Mouse (Mus musculus): Measurements from ENCODE around the gene Nfkbib.

The Nfkbib gene

DNA sequence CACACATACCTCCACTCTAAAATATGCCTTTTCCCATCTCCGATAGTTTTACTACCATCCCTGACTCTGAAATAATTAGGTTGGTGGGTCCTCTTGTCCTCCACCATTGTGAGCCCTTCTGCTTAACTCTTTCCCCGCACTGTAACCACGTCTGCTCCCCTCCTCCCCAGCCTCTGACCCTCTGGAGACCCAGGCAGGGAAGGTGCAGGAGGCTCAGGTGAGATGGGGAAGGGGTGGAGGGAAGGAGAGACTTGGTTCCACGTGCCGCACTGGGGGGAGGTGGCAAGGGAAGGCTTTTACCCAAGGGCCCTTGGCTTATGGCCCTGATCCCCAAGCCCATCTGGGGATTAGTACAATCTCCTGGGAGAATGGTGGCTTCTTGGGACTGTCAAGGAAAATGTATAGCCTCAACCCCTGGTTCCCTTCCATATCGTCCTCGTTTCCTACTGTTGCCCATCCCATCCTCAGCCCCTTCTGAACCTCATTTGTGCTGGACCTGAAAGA lies at the start of gene Nfkbib:
Nfkbib (minus strand) TSS at position 51 of the 504 bp plus-strand sequence.
- DNase-seq = peak in 1 of 2 experiments; percentile 21

DNA sequence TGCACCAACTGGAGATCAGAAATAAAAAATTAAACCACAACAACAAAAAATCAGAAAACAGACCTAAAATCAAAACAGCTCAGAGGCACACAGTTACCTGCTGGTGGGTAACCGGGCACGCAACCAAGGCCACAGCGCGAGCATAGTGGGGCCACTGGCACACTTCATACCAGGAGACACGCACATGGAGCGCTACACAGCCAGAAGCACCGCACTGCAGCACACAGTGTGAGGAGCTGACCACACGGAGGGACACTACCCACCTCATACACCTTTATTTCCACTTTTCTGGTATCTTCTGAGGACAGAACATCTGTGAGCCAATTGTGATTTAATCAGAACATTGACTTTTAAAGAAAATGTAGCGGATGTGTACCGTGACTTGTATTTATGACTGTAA lies 49.6 kb upstream of the Nfkbib start:
- no peak for DNase-seq

DNA sequence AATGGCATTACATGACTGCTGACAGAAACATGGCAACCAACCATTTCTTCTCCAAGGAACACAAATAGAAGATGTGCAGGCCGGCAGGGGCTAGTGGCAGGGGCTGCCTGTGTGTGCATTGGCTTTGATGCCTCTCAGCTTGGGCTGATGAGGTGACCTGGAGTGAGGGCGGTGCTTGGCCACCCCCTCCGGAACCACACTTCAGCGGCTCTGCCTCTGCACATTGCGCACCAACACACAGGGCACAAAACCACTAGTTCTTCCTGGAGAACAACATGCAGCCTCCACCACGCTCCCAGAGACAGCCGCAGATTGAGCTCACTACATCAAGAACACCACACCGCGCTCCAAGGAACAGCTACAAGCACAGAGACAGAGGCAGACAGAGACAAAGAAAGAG lies 48.9 kb upstream of the Nfkbib start:
- DNase-seq = no peak

DNA sequence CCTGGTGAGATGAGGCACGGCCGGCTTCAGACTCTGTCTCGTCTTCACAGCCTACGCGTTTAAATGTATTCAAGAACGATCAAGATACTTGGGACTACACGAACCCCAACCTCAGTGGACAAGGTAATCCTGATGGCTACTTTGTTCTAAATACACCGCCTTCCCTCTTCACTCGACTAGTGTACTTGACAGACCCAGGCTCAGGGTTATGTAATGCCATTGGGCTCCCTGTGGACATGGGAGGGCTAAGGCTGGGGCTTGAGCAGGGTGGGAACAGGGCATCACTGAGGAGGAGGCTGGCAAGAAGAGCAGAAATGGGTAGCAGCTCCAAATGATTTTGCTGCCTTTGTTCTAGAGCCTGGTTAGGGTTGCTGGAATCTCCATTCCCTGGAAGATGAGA lies 47.9 kb upstream of the Nfkbib start:
- no peak for DNase-seq

DNA sequence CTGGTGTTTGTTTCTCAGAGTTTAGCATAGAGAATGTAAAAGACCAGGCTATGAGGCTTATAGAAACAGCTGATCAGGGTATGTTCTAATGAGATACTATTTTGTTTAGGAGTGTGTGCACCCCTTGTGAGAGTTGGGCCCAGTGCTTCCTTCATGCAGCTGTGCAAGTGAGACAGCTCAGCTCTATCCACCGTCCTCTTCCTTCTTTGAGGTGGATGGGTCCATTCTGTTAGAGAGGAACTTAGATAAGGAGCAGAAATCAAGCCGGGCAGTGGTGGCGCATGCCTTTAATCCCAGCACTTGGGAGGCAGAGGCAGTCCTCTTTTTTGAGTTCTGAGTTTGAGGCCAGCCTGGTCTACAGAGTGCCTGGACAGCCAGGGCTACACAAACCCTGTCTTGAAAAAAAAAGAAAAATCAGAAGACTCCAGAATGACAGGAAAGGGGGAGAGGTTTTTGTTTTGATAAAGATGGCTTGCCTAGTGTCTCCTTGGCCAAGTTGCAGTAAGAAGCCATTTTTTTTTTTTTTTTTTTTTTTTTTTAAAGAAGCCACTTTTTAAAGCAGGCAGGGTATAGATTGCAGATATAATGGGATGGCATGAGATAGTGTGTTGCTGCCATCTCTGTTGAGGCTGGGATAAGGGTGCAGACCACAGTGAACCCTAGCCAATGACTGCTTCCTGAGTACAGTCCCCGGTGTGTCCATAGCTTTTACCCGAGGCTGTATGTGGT lies 47.2 kb upstream of the Nfkbib start:
- DNase-seq = no peak

DNA sequence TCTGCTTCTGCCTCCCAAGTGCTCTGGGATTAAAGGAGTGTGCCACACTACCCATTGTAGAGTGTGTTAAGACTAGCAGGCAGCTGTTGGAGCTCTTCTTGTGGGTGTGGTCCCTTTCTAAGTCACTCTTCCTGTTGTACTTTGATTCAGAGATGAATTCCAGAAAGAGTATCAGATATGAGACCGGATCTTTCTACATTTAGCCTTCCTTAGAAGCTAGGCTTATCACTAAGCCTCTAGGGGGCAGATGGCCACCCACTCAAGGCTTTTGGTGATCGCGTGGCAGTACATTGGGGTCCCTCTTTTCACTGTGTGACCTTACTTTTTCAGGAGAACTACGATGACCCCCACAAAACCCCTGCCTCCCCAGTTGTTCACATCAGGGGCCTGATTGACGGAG lies 45.6 kb upstream of the Nfkbib start:
- no peak for DNase-seq

DNA sequence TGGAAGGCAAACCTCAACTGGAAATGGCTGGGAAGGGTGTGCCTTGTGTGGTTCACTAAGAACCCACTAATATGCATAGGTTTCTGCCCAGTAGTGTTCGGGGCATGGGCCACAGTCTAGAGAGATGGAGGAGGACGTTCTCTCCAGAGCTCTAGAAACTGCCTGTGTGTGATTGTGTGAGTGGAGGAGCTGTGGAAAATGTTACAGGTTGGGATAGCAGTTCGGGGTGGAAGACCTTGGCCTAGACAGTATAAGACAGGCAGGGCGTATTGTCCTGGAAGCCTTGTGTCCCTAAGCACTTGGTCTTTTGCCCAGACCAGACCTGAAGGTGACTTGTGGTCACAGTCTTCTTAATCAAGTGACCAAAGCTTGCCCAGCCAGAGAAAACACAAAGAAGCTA lies 45.1 kb upstream of the Nfkbib start:
- no peak for DNase-seq

DNA sequence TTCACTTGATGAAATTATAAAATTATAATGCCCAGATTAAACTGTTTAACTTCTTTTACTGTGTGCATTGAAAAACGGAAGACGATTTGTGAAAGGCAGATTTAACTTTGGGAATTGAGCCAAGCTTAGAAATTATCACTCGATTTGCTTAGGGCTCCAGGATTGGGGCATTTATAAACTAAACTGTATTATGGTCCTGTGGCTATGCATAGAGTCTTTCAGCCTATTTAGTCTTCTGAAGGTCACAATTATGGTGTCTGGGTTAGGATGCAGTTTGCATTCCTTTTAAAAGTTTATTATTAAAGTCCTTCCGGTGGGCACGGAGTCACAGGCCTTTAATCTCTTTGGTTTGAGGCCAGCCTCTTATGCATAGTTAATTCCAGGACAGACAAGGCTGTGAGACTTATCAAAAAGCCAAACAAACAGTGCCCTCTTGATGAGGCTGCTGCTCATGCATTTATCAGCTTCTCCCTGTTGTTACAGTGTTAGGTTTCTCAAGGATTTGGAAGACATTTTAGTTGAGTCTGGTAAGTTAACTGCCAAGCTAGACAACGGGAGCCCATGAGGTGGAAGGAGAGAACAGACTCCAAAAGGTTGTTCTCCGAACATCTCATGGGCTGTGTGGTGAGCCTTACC lies 44.4 kb upstream of the Nfkbib start:
- no peak for DNase-seq

DNA sequence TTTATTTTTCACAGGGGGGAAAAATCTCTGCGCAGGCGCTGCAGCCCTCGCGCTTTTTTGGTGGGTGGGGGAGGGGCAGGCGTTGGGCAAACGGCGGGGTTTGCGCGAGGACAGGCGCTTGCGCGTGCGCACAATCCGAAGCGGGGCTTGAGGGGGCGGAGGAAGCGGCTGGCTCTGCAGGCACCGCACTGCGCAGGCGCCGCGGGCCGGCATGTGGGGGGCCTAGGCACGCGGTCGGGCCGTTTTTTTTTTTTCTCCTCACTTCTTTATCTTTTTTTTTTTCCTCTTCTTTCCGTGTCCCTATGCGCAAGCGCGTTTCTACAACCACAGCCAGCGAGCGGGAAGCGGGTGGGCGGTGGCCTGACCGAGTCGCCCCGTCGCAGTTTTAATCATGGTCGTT lies 43.9 kb upstream of the Nfkbib start:
- DNase-seq = peak; percentile 96 to 97

DNA sequence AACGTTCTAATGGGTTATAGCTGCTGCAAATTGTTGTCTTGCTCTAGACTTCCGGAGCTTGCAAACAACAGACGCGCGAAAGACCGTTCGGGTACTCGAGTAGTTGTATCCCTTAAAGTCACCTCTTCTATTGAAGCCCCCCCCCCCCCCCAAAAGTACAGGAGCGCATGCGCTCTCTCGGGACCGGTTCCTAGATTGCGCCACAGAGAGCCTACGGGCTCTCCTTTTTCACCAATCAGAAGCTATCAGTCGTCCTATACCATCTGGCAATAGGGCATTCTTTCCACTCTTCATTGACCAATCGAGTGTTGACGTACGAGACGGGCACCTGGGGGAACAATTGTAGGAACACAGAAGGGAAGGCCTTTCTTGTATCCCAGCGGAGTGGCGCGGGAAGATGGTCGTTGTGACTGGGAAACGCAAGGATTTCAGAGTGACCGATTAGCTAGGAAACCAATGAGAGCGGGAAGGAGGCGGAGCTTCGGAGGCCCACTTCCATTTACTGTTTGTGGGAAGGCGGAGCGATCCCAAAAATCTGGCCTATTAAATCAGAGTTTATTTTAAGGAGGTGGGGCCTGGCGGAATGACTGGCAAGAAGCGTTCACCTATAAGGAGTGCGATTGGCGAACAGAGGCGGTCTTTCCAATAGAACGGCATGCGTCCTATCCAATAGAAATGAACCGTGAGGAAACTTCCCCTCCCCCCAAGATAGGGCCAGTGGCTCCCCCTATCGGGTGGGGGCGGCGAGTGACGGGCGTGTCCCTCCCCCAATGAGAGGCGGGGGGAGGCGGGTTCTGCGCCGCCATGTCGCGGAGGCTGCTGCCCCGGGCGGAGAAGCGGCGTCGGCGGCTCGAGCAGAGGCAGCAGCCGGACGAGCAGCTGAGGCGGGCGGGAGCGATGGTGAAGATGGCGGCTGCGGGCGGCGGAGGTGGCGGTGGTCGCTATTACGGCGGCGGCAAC lies 43.1 kb upstream of the Nfkbib start:
- DNase-seq = peak; percentile 98 to 99

DNA sequence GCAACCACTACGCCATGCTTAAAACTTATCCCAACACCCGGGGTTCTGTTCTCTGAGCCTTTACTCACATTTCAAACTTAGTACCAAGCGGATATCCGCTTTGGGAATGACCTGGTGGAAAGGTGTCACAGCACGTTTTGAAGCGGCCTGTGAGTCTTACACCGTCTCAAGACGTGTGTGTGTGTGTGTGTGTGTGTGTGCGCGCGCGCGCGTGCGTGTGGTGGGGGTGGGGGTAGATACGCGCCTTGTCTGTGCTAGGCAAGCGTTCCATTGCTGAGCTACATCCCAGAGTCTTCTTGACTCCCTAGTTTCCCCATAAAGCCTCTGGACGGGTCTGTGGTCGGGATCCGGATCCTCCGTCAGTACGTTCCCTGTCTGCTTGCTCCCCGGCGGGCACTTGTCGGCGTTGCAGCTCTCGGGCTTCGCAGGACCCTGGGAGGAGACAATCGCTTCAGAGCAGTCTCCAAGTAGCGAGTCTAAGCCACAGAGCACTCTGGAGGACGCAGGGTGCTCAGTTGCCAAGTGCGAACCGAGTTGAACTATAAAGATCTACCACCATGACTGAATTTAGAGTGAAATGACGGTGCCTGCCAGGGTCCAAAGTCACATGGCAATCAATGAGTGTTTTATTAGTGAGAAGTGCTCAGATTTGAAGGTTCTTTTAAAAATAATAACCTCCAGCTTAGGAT lies 42.2 kb upstream of the Nfkbib start:
- peak; percentile 75 to 77 for DNase-seq

DNA sequence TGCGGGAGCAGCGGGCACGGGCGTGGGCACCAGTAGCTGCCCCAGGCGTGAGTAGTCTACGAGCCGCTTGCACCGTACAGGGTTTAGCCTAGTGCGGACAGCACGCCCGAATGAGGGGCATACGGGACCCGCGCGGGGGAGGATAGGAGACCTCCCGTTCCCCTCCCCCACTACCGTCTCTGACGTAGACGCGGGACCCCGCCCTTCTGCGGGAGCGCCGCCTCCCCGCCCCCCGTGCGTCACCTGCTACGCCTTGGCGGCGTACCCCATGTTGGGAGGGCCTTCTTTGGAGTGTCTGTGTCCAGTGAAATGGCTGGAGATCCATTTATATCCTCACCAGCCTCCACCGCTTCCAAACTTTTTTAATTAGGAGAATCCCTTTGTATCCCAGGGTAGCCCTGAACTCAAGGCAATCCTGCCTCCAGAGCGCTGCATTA lies 41.7 kb upstream of the Nfkbib start:
- peak; percentile 96 to 97 for DNase-seq

DNA sequence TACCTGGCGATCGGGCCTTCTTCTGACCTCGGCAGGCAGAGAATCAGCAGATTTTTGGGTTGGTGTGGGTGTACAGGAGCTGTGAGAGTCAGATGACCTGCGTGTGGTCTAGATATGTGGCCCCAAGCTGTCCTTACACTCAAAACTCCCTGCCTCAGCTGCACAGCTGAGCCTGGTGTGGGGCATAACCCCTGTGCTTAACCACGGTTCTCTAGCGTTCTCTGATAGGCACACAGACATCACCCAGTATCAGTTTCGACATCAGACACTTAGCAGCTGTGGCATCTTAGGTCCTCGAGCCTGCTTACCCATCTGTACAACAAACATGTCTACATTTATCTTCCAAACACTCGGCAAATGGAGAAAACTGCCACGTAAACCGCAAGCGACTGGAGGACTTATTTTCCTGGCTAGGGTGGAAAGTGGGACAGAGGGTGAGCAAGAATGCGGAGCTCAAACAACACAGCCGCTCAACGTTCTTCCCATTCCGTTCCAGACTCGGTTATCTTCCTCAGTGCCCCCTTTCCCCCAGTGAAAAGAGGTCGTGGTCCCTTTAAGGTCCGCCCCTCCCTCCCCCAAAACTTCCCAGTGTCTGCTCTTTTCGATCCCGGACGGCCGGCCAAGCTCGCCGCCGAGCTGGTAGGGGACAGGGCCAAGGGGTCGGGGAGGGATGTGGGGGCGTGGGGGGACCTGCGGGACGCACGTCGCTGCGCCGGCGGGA lies 41.1 kb upstream of the Nfkbib start, which contains the start of gene Hnrnpl:
Hnrnpl (plus strand) TSS at position 321 of the 721 bp plus-strand sequence.
- peak in 1 of 2 experiments; percentile 47 for DNase-seq

DNA sequence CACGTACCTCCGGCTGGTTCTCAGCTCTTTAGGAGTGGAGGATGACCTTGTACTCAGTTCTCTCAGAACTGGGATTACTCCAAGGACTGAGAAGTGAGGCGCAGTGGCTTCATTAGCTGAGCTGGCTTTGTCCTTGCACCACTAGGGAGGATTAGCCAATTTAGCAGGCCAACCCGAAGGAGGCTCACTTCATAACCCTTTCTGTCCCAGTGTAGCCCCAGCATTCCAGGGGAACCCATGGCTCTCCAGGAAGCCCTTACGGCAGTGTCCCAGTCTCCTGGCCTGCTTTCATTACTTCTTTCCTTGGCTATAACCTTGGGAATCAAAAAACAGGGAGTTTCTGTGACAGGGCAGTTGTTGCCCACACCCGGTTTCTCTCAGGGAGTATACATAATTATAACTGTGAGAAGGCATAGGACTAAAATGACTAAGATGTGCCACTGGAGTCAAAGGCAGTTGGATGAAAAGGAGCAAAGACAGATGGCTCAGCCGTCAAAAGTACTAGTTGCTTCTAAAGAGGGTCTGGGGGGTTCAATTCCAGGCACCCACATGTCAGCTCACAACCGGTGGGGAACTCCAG lies 40.4 kb upstream of the Nfkbib start:
- DNase-seq = peak; percentile 55 to 56

DNA sequence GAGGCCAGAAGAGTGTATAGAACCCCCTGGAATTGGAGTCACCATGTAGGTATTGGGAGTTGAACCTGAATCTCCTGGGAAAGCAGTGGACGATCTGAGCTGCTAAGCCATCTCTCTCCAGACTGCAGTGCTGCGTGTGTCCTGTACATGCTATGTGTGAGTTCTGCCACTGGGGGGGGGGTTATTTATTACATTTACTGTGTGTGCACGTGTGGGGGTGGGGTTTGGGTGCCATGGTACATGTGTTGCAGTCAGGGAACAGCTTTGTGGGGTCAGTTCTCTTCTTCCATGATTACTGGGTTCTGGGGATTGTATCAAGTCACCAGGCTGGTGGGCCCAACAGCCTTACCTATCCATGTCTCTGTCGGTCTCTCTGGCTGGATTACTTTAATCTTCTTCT lies 39.6 kb upstream of the Nfkbib start:
- DNase-seq = peak in 1 of 2 experiments; percentile 45

DNA sequence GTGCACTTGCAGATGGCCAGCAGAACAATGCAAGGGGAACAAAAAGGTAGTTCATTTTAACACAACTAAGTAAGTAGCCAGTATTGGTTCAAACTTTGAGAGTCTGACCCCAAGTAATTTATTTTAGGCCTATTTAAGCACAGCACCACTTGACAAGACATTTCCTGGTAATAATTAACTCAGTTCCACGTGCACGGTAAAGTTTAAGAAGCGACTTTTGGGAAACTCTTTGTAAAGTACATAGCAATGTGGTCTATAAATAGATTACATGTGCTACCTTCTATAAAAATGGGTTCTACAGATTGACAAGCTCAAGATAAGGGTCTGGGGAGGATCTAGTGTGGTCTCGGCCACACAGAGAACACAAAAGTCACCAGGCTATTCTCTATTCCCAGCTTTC lies 36.4 kb upstream of the Nfkbib start:
- no peak for DNase-seq

DNA sequence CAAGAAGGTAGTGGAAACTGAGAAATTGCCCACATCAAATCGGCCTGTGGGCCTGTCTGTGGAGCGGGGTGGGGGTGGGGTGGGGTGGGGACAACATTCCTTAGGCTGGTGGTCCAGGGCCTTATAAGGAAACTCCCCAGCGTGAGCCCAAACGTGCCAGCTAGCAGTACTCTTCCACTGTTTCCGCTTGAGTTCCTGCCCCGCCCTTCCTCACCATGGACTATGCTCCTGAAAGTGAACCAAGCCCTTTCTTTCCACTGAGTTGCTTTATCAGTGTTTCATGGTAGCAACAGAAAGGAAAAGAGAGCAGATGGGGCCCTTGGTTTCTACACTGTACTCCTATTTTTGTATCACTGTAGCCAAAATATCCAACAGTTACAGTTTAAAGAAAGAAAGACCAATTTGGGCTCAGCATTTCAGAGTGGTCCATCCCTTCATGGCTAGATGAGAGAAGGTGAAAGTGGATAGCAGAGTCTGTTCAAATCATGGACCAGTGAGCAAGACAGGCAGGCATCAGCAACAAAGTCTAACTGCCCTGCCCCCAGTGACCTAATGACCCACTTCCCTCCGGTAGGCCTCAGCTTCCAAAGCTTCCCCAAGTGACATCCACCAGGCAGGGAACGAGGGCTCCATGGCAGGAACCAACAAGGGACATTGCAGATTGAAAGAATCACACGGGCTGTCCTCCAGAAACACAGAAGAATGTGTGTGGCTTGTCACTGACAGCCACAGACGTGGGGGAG lies 35.7 kb upstream of the Nfkbib start:
- DNase-seq = peak; percentile 69 to 83

DNA sequence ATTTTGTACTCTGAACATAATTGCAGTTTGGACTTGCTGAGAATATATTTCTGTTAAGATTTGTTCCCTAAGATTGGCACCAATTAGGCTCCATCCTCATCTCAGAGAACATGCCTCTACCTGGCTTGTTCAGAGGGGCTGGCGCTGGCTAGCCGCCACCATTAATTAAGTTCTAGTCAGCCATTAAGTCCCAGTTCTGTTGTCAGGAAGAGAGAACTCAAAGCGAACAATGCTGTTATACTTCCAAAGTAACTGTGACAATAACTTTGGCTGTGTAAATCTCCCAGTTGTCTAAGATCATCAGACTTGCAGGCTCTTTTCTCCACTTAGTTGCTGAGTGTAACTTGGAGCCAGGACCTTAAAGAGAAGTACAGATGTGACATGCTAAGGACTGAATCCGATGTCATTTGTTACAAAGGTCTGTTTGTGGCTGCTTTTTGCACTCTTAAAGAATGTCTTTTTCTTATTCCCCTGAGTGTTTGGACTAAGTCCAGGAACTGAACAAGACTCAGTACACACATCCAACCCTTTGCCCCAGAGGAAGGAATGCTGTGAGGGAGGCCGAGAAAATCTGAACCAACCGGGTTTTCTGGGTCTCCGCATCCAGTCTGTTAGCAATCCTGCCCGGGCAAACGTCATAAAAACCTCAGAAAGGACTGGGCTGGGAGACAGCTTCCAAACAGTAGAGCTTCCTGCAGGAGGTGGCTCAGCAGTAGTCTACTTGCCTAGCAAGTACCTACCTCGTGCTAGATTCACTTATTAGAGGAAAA lies 34.8 kb upstream of the Nfkbib start:
- peak; percentile 83 to 88 for DNase-seq

DNA sequence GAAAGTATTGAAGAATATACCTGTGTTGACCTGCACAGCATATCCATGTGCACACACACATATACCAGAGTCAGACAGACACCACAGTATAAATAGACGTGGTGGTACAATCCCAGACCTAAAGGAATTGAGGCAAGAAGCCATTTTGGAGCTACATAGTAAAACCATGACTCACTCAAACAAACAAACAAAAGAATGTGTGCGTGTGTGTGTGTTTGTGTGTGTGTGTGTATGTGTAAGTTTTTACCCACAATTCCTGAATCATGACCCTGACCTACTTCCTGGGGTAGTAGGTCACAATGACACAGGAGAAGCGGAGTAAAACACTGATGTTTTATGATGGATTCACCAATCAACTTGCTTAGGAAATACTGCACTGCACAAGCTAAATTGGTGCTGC lies 34.1 kb upstream of the Nfkbib start:
- DNase-seq = no peak

DNA sequence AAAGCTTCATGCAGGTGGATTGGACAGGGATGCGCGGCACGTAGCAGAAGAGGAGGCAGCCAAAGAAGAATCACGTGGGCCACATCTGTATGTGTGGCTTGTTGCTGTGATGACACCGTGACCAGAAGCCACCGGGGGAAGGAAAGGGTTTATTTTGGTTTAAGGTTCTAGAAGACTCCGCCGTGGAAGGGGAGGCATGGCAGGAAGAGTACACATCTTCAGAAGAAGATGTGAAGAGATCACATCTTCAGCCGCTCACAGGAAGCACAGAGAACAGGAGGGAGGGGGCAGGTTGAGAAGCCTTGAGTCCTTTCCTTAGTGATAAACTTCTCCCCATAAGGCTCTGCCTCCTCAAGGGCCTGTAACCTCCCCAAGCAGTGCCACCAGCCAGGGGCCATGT lies 32.7 kb upstream of the Nfkbib start:
- DNase-seq = no peak
